Mouse (Mus musculus) adrenal gland, adult 2 months (tissue): ENCODE data around the gene Gm20896. TPM values are rescaled to one million over a fixed set of nuclear protein-coding genes. Genes with fewer than 3 reads are reported as not detected.
"Not testable (repeated sequence)": the region's sequence is repeated elsewhere in the genome, so short reads cannot be mapped to it uniquely, and the experiment has no call there.

Experiments
- DNase-seq: peaks from one replicate; pipeline ENCODE4 v3.0.0; 2021
- long read RNA-seq: library from polyadenylated mRNA; stranded (forward); transcript quantifications from one replicate; pipeline ENCODE4 v2.0.0, GENCODE M21; 2021
- polyA plus RNA-seq: library from polyadenylated mRNA; depleted of rRNA; stranded (reverse); fragments of >200 nt; gene quantifications from 2 replicates; pipeline ENCODE4 v1.2.3, GENCODE M21; 2012; rRNA removed
- total RNA-seq, 2 experiments: library from RNA; stranded (reverse); gene quantifications; 2 replicates each; pipeline ENCODE4 v1.2.3; 2021

Gm20896 gene
- not detected for total RNA-seq
- polyA plus RNA-seq = not detected in 2 replicates
- long read RNA-seq = 0 reads

GRCm38 (mm10) chrY:35921426-35921825 lies at the start of gene Gm20896:
Gene Gm20896, minus strand, starts transcription at chrY:35921526.
- not testable (repeated sequence) for DNase-seq
